Mouse (Mus musculus): ENCODE data around the gene Gm8439.

Gene Gm8439

GRCm38 (mm10) chr4:120613691-120614329 lies 25.3 kb downstream of the Gm8439 start:
- DNase-seq, result peak; percentile 88

DNA sequence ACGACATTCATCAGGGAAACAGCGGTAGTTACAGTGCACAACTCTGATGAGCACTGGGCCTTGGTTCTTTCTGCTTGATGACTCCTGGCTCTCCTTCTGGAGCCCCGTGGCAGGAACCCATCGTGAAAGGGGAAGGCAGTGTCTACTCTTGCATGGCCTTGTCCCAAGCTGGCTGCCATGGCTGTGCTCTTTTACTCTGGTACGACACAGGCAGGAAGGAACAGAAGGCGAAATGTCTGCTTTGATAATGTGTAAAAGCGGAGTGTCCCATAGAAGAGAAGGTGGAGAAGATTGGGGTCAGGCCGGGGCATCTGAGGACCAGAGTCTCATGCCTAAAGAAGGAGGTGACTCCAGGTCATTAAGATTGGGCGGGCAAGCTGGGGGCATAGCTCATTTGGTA lies 26.1 kb downstream of the Gm8439 start:
- no peak for DNase-seq

GRCm38 (mm10) chr4:120615528-120616081 lies 27.1 kb downstream of the Gm8439 start:
- DNase-seq, result peak; percentile 54

GRCm38 (mm10) chr4:120616199-120617025 lies 27.9 kb downstream of the Gm8439 start:
- peak; percentile 66 for DNase-seq

DNA sequence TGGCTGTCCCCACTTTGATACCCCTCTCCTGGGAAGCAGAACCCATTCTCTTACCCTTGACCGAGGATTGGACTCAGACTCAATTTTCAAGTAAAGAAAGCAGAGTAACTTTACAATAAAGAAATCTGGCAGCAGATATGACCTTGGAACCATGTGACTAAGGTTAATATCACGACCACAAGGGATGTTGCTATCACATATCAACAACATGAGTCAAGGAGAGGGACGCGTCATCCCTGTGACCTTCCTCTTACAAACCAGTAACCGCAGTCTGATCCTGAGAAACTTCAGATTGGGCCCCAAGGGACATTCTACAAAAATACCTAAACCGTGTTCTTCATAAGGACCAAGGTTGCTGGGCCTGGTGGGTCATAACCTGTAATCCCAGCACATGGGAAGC lies 39.2 kb downstream of the Gm8439 start:
- no peak for DNase-seq

GRCm38 (mm10) chr4:120630218-120630931 lies 41.8 kb downstream of the Gm8439 start:
- DNase-seq, result no peak

- DNase-seq, result no peak
These were observed 43.3 kb downstream of the Gm8439 start for GRCm38 (mm10) chr4:120631828-120632227.

GRCm38 (mm10) chr4:120635351-120635750 lies 46.8 kb downstream of the Gm8439 start:
- no peak for DNase-seq

GRCm38 (mm10) chr4:120641946-120642345 lies 53.4 kb downstream of the Gm8439 start:
- DNase-seq, result no peak

DNA sequence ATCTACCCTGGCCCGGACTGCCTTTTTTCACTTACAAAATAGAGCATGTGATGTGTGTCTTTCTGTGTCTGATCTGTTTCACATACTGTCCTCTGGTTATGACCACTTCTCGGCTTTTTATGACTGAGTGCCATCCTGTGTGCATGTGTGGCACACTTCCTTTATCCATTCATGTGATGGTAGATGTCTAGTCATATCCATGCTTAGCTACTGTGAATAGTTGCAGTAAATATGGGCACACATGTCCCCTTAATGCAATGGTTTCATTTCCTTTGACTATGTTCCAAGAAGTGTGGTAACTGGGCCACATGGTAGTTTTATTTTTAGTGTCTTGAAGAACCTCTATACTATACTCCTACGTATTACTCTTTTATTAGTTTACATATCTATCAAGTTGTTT lies 55.4 kb downstream of the Gm8439 start:
- no peak for DNase-seq

DNA sequence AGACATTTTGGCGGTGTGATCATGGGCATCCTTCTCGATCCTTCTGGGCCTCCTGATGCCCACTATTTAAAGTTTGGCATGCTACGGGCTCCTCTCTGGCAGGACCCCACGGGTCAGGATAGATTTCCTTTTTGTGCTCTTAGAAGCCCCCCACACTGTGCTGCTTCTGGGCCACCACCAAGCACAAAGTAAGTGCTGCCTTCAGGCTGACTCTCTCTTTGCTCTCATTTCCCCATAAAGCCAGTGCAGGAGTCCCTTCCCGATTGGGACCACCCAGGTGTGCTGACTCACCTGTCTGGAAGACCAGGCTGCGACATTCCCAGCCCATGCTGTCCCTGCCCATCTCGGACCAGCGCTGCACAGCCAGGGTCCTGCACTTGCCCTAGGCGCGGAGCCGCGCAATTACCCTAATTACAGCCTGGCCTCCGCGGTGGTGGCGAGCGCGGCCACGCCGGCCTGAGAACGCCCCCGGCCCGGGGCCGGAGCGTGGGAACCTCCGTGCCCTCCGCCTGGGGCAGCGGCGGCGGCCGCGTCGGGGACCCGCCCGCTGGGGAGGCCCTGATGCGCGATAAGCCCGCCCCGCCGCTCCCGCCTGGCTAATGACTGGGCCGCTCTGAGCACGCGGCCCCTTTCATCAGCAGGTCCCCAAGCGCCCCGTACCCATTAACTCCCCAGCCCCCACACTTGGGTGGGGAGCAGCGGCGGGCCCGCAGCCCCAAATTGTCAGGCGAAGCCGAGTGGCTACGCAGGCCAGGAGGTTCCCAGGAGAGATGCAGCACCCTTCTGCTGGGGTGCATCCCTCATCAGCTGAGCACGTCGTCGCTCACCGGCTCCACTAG lies 61.0 kb downstream of the Gm8439 start:
- DNase-seq, result peak; percentile 63

- DNase-seq, result peak; percentile 28
These were observed 61.7 kb downstream of the Gm8439 start for GRCm38 (mm10) chr4:120650208-120650592.

- DNase-seq, result no peak
These were observed 67.4 kb downstream of the Gm8439 start for GRCm38 (mm10) chr4:120655898-120656297.
